ENCODE assay signal across 26 mouse cellular contexts in the genomic region with DNA sequence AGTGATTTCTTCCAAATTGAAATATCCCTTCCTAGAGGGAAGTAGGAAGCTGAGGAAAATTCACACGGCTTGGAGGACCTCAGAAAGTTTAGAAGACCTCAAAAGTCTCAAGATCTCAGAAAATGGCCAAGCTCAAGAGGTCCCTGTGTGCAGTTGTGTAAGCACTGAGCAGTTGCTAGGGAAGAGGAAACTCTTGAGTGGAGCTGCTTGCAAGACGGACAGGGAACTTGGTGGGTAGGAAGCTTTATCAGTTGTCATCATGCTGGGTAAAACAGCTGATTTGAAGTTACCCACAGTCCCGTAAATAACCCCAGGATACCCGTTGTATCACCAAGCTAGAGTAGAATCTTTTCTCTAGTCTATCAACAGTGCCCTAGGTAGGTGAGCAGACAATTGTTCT.
"Had no signal": no experiment of that assay in that cellular context is flagged by ENCODE, and none has a peak within 500 bp of the region (broad histone marks: within the 10 kb centered on the region; RNA-seq: fewer than 3 reads in every experiment).

No protein-coding gene starts in this region.

- H3K4me1 ChIP-seq: hindbrain, embryonic 15.5 days; limb, embryonic 10.5 days; limb, embryonic 12.5 days had no signal

- DNase-seq: gastrocnemius, adult 2 months; gastrocnemius, postnatal 10 days; gastrocnemius, postnatal 25 days; heart, adult 11 months; heart, adult 2 months; heart, postnatal 14 days; heart, postnatal 36 days; kidney, adult 11 months; kidney, adult 2 months; kidney, adult 9 months; kidney, postnatal 10 days; kidney, postnatal 25 days; kidney, postnatal 4 days; liver had no signal

- H3K4me2 ChIP-seq: heart, embryonic 11.5 days; heart, embryonic 13.5 days; heart, embryonic 15.5 days; hindbrain, embryonic 13.5 days; hindbrain, embryonic 15.5 days; limb, embryonic 12.5 days; liver, embryonic 11.5 days had no signal

- H3K9ac ChIP-seq: heart, embryonic 13.5 days; heart, embryonic 15.5 days; hindbrain, embryonic 13.5 days; hindbrain, embryonic 15.5 days; limb, embryonic 12.5 days had no signal

- H3K27ac ChIP-seq: gastrocnemius, adult 2 months; heart, adult 2 months; heart, embryonic 13.5 days; heart, embryonic 15.5 days; hindbrain, embryonic 13.5 days; hindbrain, embryonic 15.5 days; hindbrain, postnatal 0 days; layer of hippocampus, adult 2 months; left cerebral cortex, adult 2 months; limb, embryonic 10.5 days; limb, embryonic 12.5 days had no signal

- H3K27me3 ChIP-seq: heart, embryonic 13.5 days; heart, embryonic 15.5 days; hindbrain, embryonic 13.5 days; hindbrain, embryonic 15.5 days; limb, embryonic 12.5 days had no signal

- H3K36me3 ChIP-seq: heart, embryonic 13.5 days; heart, embryonic 15.5 days; hindbrain, embryonic 13.5 days; hindbrain, embryonic 15.5 days; limb, embryonic 10.5 days; limb, embryonic 12.5 days had no signal

- H3K9me3 ChIP-seq: heart, embryonic 13.5 days; heart, embryonic 15.5 days; hindbrain, embryonic 13.5 days; hindbrain, embryonic 15.5 days; limb, embryonic 10.5 days; limb, embryonic 12.5 days had no signal

- H3K4me3 ChIP-seq: gastrocnemius, adult 2 months; heart, adult 2 months; heart, embryonic 13.5 days; heart, embryonic 15.5 days; hindbrain, embryonic 13.5 days; hindbrain, embryonic 15.5 days; layer of hippocampus, adult 2 months; left cerebral cortex, adult 2 months; limb, embryonic 10.5 days; limb, embryonic 12.5 days had no signal

- ATAC-seq: hindbrain, postnatal 0 days; intestine, embryonic 16.5 days had no signal
